Mouse (Mus musculus) common myeloid progenitor, adult 5-6 weeks (primary cell): ENCODE measurements at regions not wholly inside any gene's neighbourhood (a gene's known extent, or its start where the extent isn't known, plus 50 kb on each side); places are given as distances from the start of the nearest gene placed in this dataset.
A peak's percentile ranks its signal among the peaks of the same experiment; 100 is the strongest.

Experiments
- ATAC-seq: replicated peaks from 2 replicates; pipeline ENCODE4 v1.8.0; 2016; ENCODE audit warnings: low read depth, mild to moderate bottlenecking, moderate TSS enrichment, inconsistent platforms; ENCODE audit not compliant: poor library complexity, severe bottlenecking

DNA sequence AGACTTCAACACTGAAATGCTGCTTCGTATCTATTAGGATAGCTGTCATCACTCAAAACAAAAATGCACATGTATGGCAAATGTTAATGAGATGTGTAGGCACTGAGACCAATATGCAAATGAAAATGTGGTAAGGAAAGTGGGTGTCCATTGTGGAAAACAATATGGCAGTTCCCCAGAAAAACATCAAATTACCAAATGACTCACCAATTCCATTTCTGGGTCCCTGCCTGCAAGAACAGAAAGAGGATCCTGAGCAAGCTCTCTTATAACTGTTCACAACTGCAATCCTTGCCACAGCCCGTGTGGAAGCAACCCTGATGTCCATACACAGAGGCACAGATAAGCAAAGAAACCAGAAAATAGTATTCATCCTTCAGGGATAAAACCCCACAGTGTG is 442.0 kb downstream of the Defb40 start:
- no peak for ATAC-seq

DNA sequence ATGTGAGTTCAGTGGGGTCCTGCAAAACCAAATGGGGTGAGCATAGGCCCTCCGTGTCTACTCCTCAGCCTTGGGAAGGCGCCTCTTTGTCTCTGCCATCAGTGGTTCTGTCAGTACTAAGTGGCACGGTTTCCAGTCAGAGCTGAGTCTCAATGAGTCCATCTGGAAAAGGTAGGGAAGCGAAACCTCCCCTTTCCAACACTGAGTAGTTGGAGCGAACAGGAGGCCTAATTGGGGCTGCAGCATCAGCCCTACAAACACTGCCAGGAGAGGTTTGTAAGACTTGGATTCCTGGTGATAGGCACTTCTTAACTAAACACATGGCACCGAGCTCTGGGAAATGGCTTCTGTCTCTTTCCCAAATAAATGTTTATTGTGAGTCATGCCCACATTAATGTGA is 449.9 kb downstream of the Defb40 start:
- no peak for ATAC-seq

DNA sequence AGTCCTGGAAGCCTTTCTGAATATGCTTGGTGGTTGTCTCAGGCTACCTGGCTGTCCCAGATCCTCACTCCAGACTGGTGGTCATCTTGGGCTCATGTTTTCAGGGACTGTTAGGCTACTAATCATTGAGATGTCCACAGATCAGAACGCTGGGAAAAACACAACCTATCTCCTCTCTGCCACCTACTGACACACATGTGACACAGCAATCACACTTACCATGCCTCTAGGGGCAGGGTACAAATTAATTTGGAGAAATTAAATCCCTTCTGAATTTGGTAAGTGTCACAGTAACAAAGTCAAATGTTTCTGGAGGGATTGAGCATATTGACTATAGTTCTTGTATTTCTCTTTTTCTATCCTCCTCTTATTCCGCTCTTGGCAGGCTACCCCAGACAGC is 465.6 kb downstream of the Defb40 start:
- ATAC-seq: no peak

DNA sequence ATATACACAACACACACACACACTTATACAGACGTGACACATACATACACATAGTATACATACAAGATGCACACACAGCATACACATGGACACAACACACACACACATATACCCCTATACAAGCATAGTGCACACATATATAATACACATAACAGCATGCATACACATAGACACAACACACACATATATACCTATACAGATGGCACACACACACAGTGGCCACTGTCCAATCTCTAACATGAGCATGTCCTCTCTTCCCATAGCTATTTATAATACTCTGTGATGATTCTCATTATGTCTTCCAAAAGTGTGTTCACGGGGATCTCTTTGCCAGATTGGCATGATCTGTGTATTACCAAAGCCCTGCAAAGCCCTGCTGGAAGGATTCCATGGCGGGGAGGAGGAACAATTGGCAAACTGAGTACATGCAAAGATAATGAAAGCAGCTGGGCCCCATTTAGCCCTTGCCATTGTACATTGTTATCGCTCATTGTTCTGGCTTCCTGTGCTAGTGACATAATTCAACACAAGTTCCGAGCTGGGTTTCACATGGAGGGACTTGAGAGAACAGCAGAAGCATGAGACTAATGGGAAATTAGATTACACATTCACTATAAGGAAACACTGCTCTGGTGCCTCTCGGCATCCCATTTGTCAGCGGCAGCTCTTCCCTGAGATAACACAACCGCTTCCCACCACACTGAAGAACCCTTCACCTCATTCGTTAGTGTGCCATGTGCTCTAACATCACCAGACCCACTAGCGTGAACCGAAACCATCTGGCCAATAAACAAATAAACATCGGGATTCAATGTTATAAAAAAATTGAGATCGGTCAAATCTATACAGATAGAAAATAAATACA is 471.7 kb downstream of the Defb40 start:
- ATAC-seq: no peak

DNA sequence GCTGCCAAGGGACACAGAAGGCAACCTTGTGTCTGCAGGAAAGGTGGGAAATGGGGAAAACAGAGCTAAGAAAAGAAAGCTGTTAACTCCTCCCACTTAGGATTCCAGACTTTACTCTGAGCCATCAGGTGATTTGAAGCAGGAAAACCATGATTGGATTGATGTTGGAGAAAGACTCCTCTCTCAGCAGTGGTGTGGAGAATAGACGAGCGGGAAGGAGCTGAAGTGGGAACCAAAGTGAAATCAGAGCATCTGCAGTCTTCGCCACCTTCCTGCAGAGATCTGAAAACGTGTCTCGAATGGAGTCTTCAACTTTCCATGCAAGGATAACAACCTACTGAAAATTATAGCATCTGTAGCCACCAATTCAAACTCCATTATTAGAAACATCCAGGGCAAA is 487.4 kb downstream of the Defb40 start:
- ATAC-seq: no peak

DNA sequence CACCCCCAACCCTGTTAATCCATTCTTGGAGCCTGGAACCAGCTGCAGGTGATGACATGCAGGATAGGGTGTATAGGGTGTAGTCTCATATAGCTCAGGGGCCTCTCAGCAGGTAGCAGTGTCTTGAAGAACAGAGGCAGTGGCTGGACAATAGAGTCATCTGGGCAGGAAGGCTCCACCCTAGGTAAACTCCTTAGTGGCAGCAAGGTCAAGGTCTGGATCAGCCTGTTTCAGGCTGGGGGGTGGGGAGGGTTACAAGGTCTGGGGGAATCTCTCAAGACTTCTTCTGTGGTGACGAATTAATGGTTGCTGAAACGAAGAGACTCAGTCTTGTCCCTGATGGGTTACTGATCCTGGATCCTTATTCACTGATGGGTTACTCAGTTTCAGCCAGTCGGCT is 498.0 kb downstream of the Defb40 start:
- ATAC-seq: no peak

DNA sequence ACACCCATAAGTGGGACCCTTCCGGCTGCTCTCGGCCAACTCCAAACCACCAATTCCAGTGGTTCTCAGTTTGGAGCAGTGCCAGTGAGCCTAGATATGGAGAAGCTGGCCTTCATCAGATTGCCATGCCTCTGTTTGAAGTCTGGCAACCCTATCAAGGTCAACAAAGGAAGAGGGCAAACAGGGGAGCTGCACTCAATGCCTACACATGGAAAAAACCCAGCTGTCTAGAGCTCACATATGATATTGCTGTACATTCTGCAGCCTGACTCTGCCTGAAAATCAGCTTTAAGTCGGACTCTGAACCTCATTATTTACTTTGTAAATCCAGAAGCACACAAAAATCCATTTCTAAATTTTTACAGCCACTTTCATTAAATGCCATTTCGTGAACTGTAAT is 499.9 kb downstream of the Defb40 start:
- ATAC-seq: no peak

DNA sequence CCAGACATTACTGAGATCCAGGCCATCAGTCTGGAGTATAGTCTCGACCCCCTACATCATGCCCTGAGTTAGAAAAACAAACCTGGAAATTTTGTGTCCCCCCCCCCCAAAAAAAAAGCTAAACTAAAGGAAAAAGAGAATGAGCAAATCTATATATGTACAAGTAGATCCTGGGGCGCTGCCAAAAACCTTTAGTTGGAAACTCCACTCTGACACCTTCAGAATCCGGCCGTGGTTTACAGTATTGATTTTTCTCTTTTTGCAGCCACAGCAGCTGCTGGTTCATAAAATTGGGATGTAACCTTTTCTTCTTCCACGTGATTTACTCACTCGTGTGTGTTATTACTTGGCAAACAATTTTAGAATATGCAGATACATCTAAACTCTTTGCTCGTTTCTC is 510.5 kb downstream of the Defb40 start:
- no peak for ATAC-seq

DNA sequence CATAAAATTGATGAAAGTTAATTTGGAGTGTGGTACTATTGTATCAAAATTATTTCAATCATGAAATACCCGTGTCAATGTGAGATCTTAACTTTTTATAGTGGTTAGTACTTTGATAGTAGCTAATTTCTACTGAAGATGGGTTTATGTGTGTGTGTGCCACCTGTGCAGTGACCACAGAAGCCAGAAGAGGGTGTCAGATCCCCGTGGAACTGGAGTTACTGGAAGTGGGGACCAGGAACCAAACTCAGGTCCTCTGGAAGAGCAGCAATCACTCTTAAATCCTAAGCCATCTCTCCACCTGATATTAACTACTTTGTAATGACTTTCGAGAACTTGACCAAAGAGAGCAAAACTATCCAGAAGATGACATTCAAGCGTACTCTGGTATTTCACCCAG is 517.4 kb downstream of the Defb40 start:
- no peak for ATAC-seq

DNA sequence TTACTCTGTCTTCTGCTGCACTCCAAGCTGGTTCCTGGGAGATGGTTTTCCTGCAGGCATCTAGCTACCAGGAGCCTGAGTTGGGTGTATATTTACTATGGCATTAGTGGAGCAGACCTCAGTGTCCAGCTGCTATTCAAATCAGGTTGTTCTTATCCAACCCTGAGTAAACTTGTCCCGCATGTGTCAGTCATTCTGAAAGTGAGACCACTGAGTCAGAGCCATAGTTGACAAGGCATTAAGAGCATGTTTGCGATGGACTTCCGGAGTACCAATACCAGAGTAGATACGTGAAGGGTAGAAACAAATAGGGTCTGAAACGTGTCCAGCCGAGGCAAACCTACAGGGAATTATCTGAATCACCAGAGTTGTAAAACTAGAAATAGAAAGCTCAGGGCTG is 520.6 kb downstream of the Defb40 start:
- no peak for ATAC-seq

DNA sequence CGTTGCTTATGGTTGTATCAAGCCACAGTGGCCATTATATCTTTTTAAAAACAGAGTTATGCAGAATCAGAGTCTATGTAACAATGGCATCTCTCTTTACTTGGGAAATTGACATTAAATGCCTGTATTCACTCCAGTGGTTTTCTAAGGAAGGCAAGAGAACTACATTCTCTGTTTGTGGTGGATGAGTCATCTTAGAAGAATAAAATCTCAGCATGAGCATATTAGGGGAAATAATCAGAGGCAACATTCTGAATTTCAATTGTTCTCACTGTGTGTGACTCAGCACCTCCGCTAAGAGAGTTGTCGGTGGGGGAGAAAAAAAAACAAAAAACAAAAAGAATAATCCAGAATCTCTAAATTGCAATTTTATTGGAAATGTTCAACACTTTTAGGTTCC is 529.0 kb downstream of the Defb40 start:
- ATAC-seq: no peak

DNA sequence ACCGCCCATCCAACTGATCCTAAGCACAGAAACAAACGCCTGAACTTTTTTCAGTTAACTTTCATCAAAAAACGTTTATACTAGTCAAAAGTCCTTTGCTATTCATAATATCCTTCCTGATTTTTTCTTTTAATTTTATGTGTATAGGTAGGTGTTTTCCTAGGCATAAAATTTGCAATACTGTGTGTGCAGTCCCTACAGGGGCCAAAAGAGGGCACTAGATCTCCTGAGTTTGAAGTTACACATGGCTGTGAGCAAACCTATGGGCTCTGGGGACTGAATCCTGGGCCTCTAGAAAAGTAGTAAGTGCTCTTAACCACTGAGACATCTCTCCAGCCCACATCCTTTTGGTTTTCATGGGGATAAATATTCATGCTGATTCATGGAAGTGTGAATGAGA is 535.8 kb downstream of the Defb40 start:
- no peak for ATAC-seq

DNA sequence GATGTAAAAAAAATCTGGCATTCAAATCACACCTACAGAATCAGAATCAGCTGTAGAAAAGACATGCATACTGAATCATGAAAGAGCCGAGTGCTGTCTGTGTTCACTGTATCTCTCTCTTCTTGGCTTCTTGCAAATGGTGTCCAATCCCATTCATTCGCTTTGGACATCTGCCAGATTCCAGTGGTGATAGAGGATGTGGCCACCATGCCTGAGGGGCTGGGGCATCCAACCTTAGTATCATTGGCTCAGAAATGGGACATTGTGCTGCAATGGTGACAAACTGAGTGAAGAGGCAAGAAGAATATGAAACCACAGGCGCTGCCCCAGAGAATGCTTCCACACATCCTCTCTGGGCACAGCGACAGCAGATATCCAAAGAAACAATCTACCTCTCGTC is 555.2 kb downstream of the Defb40 start:
- ATAC-seq: no peak

DNA sequence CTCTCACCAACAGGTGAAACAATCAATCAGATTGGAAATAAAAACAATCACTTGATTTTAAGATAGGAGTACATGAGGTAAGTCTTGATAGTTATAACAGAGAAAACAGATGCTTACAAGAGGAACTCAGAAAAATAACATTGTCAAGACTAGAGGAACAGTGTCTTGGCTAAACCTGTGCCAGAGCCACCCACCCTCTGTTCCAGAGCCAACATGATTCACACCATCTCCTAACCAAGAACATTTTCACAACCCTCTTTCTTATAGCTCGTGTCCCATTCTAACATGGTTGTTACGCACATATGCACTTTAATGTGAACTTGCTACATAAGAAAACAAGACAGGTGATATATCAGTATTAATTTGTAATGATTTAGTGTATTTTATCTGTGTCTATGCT is 565.6 kb downstream of the Defb40 start:
- no peak for ATAC-seq

DNA sequence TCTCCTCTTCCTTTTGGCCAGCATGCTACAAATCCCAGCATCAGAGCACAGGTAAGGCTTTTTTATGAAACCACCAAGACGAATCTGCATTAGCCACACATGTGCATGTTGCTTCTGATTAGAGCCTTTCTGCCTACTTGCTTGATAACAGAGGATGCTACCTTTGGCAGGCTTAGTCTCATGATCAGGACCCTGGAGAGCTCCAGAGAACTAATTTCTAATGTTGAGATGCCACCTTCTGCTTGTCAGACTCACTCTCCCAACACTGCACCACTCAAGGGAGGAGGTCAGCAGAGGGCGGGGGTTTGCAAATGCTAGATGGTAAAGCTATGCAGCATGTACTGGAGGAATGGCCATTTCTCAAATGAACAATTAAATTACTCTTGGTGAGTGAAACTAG is 571.6 kb downstream of the Defb40 start:
- no peak for ATAC-seq

DNA sequence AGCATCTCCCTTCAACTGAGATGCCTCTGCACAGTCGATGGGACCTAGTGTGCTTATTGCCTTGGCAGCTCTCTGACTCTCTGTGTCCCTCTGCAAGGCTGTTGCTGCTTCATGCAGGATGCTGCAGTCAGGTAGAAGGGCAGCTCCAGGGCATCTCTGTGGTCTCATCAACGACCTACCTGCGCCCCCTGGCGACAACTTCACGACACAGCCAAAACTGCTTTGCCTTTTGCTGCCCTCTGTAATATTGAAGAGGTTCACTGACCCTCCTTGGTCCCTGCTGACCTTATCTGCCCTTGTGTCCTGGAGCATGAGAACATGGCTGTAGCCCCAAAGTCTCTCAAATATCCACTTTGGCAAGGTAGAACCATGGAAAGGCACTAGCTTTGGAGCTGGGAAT is 589.7 kb downstream of the Defb40 start:
- 0 out of 2 replicates have a peak, but pooled peaks have one; percentile 56 for ATAC-seq

DNA sequence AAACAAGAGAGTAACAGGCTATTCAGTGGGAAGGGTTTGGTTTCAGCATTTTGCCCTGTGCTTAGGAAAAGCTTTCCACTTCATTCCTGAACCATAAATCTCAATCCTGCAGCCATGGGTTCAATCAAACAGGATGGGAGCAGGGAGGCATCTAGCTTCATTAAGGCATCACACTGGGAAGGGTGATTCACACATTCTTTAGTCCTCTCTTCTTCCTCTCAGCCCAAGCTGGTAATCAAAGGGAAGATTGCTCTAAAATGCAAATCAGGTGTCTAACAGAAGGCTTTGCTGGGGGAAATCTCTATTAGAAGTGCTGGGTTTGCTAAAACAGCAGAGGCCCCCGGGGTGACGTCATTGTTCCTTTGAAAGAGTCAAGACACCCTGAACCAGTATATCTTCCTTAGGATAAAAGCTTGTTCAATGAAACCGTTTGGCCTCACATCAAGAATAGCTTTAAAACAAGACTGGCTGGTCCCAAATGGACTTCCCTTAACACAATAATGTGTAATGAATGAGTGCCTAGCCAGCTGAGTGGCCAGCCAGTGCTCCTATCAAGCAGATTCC is 596.4 kb downstream of the Defb40 start:
- ATAC-seq: no peak

DNA sequence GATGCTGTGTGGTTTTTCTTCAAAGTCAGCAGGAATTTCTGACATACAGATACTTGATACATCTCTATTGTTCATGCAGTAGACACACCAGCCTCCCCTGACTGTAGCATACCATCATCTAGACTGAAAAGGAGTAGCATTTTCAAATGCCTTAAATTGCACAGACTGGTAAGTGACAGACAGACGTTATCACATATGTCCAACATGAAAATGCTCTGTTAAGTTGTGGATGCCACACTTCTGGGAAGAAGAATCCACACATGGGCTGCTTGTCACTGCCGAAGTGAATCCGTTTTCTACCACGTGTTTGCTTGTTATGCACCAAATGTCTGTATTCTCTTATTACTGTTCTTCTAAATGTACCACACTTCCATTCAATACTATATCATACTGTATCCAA is 629.3 kb downstream of the Defb40 start:
- no peak for ATAC-seq

DNA sequence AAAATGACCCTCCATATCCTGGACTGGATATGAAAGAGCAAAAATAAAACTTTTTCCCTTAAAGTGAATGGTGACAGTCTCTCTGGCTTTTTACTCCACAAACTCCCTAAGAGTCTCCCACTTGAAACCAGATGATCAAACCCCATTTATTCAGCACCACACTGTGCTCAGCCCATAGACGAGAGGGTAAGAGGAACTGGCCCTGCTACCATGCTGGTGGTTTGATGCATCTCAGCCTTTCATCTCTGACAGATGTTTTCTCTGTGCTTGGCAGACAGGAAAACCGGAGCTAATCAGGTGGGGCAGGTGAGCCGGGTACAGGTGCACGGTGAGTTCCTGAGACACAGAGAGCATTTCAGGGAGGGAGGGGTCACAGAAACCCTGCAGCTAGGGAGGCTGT is 631.8 kb downstream of the Defb40 start:
- no peak for ATAC-seq

DNA sequence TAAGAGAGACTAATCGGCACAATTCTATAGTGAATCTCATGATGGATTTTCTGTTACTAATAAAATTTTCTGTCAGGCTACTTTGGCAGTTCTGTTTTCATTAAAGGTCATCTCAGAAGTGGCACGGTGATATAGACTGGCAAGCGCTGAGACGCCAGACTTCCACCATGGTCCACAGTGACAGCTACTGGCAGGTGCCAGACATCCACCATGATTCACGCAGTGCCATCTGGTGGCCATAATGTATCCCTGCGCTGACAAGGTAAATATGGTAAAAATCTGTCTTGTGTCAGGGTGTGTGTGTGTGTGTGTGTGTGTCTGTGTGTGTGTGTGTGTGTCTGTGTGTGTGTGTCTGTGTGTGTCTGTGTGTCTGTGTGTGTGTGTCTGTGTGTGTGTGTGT is 632.7 kb downstream of the Defb40 start:
- peak; percentile 87 for ATAC-seq

DNA sequence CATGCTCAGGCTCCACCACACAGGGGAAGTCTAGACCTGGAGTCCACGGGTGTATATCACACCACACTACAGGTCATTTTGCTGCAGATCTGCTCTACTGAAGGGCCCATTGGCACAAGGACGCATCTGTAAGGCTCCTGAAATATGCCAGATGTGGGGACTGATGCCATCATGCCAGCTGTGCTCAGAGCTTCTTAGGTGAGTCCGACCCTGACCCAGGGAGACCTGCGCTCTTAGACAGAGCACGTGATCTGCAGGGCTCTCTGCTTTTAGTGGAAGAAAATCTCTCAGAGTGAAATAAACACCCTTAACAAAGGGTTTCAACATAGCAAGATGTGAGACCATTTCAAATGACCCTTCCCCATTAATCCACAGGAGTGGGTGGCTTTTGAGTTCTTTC is 633.2 kb downstream of the Defb40 start:
- ATAC-seq: no peak

DNA sequence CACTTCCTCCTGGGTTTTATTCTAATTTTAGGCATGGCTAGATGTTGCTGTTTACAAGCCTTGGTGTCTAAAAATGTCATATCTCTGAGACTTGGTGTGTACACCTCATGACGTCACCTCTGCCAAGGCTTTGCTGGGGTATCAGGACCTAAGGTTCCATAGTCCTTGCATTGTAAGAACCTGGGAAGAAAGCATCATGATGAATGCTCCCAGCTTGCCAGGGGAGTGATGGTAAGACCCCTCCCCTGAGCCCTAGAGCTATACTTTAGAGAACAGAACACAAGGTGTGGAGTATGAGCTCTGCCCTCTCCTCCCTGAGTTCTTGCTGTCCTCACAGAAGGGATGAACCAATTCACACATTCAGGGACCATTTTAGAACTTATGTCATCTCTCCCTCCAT is 642.5 kb downstream of the Defb40 start:
- no peak for ATAC-seq
